25 mouse cellular contexts compared by ENCODE assay signal in genomic region chr17:67813666-67814065, GRCm38 (mm10).
"Had no signal": no experiment of that assay in that cellular context is flagged by ENCODE, and none has a peak within 500 bp of the region (broad histone marks: within the 10 kb centered on the region; RNA-seq: fewer than 3 reads in every experiment).

No protein-coding gene starts in this region.

- H3K4me1 ChIP-seq: embryonic facial prominence, embryonic 10.5 days; embryonic facial prominence, embryonic 12.5 days; embryonic facial prominence, embryonic 13.5 days; embryonic facial prominence, embryonic 15.5 days; forebrain, embryonic 10.5 days; forebrain, embryonic 12.5 days; forebrain, embryonic 13.5 days; forebrain, embryonic 15.5 days had no signal

- H3K36me3 ChIP-seq: embryonic facial prominence, embryonic 15.5 days; forebrain, embryonic 15.5 days had no signal

- H3K4me3 ChIP-seq: embryonic facial prominence, embryonic 10.5 days; embryonic facial prominence, embryonic 12.5 days; embryonic facial prominence, embryonic 13.5 days; embryonic facial prominence, embryonic 15.5 days; erythroblast, embryonic 14.5 days; forebrain, embryonic 10.5 days; forebrain, embryonic 12.5 days; forebrain, embryonic 13.5 days; forebrain, embryonic 15.5 days; gastrocnemius, adult 2 months had no signal

- DNase-seq: cerebellum, adult 2 months; cerebellum, adult 8-10 months; cerebellum, adult 9-10 months; cerebellum, adult 9-11 months; cerebellum, postnatal 10 days; cerebellum, postnatal 14 days; cerebellum, postnatal 25 days; cerebellum, postnatal 36 days; embryo, embryonic 11 days; forebrain, postnatal 0 days; gastrocnemius, adult 2 months; gastrocnemius, postnatal 10 days; gastrocnemius, postnatal 14 days; gastrocnemius, postnatal 25 days; gastrocnemius, postnatal 36 days; heart, adult 18-20 months had no signal

- H3K27me3 ChIP-seq: embryonic facial prominence, embryonic 12.5 days; embryonic facial prominence, embryonic 13.5 days; embryonic facial prominence, embryonic 15.5 days; forebrain, embryonic 12.5 days; forebrain, embryonic 13.5 days; forebrain, embryonic 15.5 days had no signal

- H3K9ac ChIP-seq: embryonic facial prominence, embryonic 12.5 days; embryonic facial prominence, embryonic 13.5 days; embryonic facial prominence, embryonic 15.5 days; forebrain, embryonic 12.5 days; forebrain, embryonic 13.5 days; forebrain, embryonic 15.5 days; forebrain, postnatal 0 days had no signal

- H3K9me3 ChIP-seq: embryonic facial prominence, embryonic 10.5 days; embryonic facial prominence, embryonic 12.5 days; embryonic facial prominence, embryonic 13.5 days; embryonic facial prominence, embryonic 15.5 days; forebrain, embryonic 10.5 days; forebrain, embryonic 12.5 days; forebrain, embryonic 13.5 days; forebrain, embryonic 15.5 days had no signal

- H3K27ac ChIP-seq: embryonic facial prominence, embryonic 10.5 days; embryonic facial prominence, embryonic 12.5 days; embryonic facial prominence, embryonic 13.5 days; embryonic facial prominence, embryonic 15.5 days; forebrain, embryonic 10.5 days; forebrain, embryonic 12.5 days; forebrain, embryonic 13.5 days; forebrain, embryonic 15.5 days; gastrocnemius, adult 2 months had no signal
